Mouse (Mus musculus) liver, adult 2 months (tissue): Measurements from ENCODE around the gene Defb11. TPM values are rescaled to one million over a fixed set of nuclear protein-coding genes. Genes with fewer than 3 reads are reported as not detected.
"Not testable (repeated sequence)": the region's sequence is repeated elsewhere in the genome, so short reads cannot be mapped to it uniquely, and the experiment has no call there.

Experiments used
- DNase-seq: peaks from one replicate; pipeline ENCODE4 v3.0.0-alpha.2; 2011; ENCODE audit warnings: low read depth, low spot score; ENCODE audit errors: extremely low read depth
- H3K27ac ChIP-seq: fragments of 200-500 bp; replicated peaks from 2 replicates; pipeline ENCODE4 v1.5.1; 2012; ENCODE audit warnings: low read depth, mild to moderate bottlenecking, control low read depth, inconsistent platforms, low read length; ENCODE audit not compliant: insufficient read depth
- H3K27me3 ChIP-seq: fragments of 200-500 bp; 2 replicates; pipeline ENCODE4 v1.6.1; 2012; ENCODE audit warnings: mild to moderate bottlenecking, moderate library complexity, low read length, inconsistent platforms; ENCODE audit not compliant: control insufficient read depth, insufficient read depth
- H3K36me3 ChIP-seq: fragments of 200-500 bp; 2 replicates; pipeline ENCODE4 v1.6.1; 2012; ENCODE audit warnings: low read length, inconsistent platforms; ENCODE audit not compliant: control insufficient read depth, insufficient read depth
- H3K4me1 ChIP-seq: fragments of 200-500 bp; 2 replicates; pipeline ENCODE4 v1.6.1; 2011; ENCODE audit warnings: low read length; ENCODE audit not compliant: control insufficient read depth, insufficient read depth
- H3K4me3 ChIP-seq: fragments of 200-500 bp; 2 replicates; pipeline ENCODE4 v1.5.1; 2011; ENCODE audit warnings: low read depth, mild to moderate bottlenecking, control low read depth, low read length, moderate library complexity; ENCODE audit not compliant: insufficient read depth
- H3K79me2 ChIP-seq: fragments of 200-500 bp; 2 replicates; pipeline ENCODE4 v1.6.1; 2012; ENCODE audit warnings: inconsistent platforms, mild to moderate bottlenecking, low read length, moderate library complexity; ENCODE audit not compliant: control insufficient read depth, insufficient read depth
- H3K9ac ChIP-seq: fragments of 200-500 bp; 2 replicates; pipeline ENCODE4 v1.6.1; 2012; ENCODE audit warnings: low read depth, mild to moderate bottlenecking, control low read depth, inconsistent platforms, low read length
- CTCF ChIP-seq: fragments of 200-500 bp; IDR thresholded peaks from 2 replicates; pipeline ENCODE4 v1.5.1; 2011; ENCODE audit warnings: low read depth, low read length, control low read depth
- POLR2A ChIP-seq: fragments of 200-500 bp; IDR thresholded peaks from 2 replicates; pipeline ENCODE4 v1.6.1; 2011; ENCODE audit warnings: low read length, control low read depth; ENCODE audit not compliant: insufficient read depth; ENCODE audit errors: extremely low read depth
- WGBS: fragments of 180-500 bp; shearing (Covaris S2); methylation state at CpG from one replicate; pipeline ENCODE4 v1.1.7; 2018; 5-methylcytosine and 5-hydroxymethylcytosine counted together
- polyA plus RNA-seq: library from polyadenylated mRNA; depleted of rRNA; stranded (reverse); fragments of >200 nt; gene quantifications from 2 replicates; pipeline ENCODE4 v1.2.3, GENCODE M21; 2012; rRNA removed
- total RNA-seq: library from RNA; depleted of rRNA; stranded (reverse); fragments of >200 nt; gene quantifications from 2 replicates; pipeline ENCODE4 v1.2.3, GENCODE M21; 2014; rRNA removed

Defb11 gene
- total and polyA plus RNA-seq, 2 experiments: not detected

DNA sequence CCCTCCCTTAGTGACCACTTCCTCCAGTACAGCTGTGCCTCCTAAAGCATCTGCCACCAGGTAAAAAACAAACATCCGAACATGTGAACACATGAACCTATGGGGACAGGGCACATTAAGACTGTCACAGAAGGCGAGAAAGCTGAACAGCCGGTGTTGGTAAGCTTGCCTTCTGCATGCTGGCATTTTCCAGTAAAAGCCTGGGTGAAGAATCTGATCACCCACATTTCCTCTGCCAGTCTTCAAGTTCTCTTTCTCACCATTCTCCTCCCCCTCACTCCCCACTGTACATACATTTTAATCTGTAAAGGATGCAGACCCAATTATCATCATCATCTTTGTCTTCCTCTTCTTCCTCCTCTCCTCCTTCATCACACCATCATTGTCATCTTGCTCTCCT is 9.4 kb upstream of the Defb11 start:
- Histone ChIP-seq H3K4me3 (no peak overlapping the region), H3K4me1 (no peaks in the 10 kb centered on the region), H3K79me2 (no peaks in the 10 kb centered on the region), H3K36me3 (no peaks in the 10 kb centered on the region), H3K27ac (no peak overlapping the region), H3K27me3 (no peaks in the 10 kb centered on the region), H3K9ac (no peak overlapping the region)
- no peak for DNase-seq
- 87% methylated on average over 3 of the region's 3 CpGs for WGBS
- TF ChIP-seq POLR2A: no peak
- no peak for TF ChIP-seq CTCF

- DNase-seq: no peak
- Histone ChIP-seq H3K9ac (no peak overlapping the region), H3K27ac (no peak overlapping the region), H3K4me3 (no peak overlapping the region), H3K27me3 (no peaks in the 10 kb centered on the region), H3K4me1 (no peaks in the 10 kb centered on the region), H3K36me3 (no peaks in the 10 kb centered on the region), H3K79me2 (no peaks in the 10 kb centered on the region)
- WGBS: 25% methylated on average over 2 of the region's 2 CpGs
- TF ChIP-seq CTCF (no peak), POLR2A (no peak)
Observed at GRCm38 (mm10) chr8:21912554-21912953, 6.3 kb upstream of the Defb11 start.

DNA sequence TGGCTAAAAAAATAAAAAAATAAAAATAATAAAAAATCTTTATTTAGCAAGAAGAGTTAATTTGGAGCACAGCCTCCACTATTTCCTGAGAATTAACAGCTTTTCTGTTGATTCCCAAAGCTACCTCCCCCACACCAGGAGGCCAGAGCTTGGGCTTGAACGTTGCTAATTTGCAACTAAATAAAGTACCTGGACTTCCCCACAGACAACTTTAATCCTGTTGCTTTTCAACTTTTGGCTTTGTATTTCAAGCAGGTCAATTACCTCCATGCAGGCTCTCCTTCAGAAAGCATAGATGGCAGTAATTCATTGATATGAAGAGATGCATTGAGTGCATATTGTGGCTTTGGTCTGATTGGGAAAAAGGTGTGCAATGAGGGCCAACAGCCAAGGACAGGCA is 5.7 kb upstream of the Defb11 start:
- TF ChIP-seq CTCF: no peak
- TF ChIP-seq POLR2A: no peak
- Histone ChIP-seq H3K27me3 (no peaks in the 10 kb centered on the region), H3K4me3 (no peak overlapping the region), H3K36me3 (no peaks in the 10 kb centered on the region), H3K9ac (no peak overlapping the region), H3K79me2 (no peaks in the 10 kb centered on the region), H3K4me1 (no peaks in the 10 kb centered on the region), H3K27ac (no peak overlapping the region)
- WGBS: 25% methylated on average over 1 of the region's 1 CpGs
- no peak for DNase-seq

- H3K4me1 ChIP-seq, DNase-seq, H3K27me3 ChIP-seq, H3K36me3 ChIP-seq, H3K9ac ChIP-seq, H3K27ac ChIP-seq, H3K4me3 ChIP-seq, H3K79me2 ChIP-seq: not testable (repeated sequence)
Observed at GRCm38 (mm10) chr8:21885321-21885720, 20.9 kb downstream of the Defb11 start, which contains the start of gene Defb9. TSS of gene Defb9 (minus strand) at chr8:21885421.

GRCm38 (mm10) chr8:21858586-21858985 is 47.6 kb downstream of the Defb11 start, which contains the start of gene Defb10:
TSS of gene Defb10 (plus strand) at chr8:21858901.
- 60% methylated on average over 1 of the region's 1 CpGs for WGBS
- H3K27ac ChIP-seq, H3K79me2 ChIP-seq, H3K4me3 ChIP-seq, H3K27me3 ChIP-seq, H3K4me1 ChIP-seq, H3K36me3 ChIP-seq, H3K9ac ChIP-seq, DNase-seq: not testable (repeated sequence)

Other genes with a start within 250 kb of the Defb11 start
- gene Defa34, start 240.6 kb downstream of the Defb11 start, total RNA-seq: not detected in 2 replicates
- not detected in 2 replicates for gene Defa34, start 240.6 kb downstream of the Defb11 start, polyA plus RNA-seq
- not detected in 2 replicates for gene AY761184, start 202.8 kb downstream of the Defb11 start, total RNA-seq
- not detected in 2 replicates for gene AY761184, start 202.8 kb downstream of the Defb11 start, polyA plus RNA-seq
- not detected in 2 replicates for gene Defa24, start 171.9 kb downstream of the Defb11 start, total RNA-seq
- not detected in 2 replicates for gene Defa24, start 171.9 kb downstream of the Defb11 start, polyA plus RNA-seq
- not detected in 2 replicates for gene Defb50, start 82.9 kb downstream of the Defb11 start, total RNA-seq
- gene Defb50, start 82.9 kb downstream of the Defb11 start, polyA plus RNA-seq: not detected in 2 replicates
- not detected in 2 replicates for gene Defb2, start 66.5 kb downstream of the Defb11 start, total RNA-seq
- gene Defb2, start 66.5 kb downstream of the Defb11 start, polyA plus RNA-seq: not detected in 2 replicates
- not detected in 2 replicates for gene Defb10, start 47.5 kb downstream of the Defb11 start, total RNA-seq
- not detected in 2 replicates for gene Defb10, start 47.5 kb downstream of the Defb11 start, polyA plus RNA-seq
- not detected in 2 replicates for gene Defb9, start 21.0 kb downstream of the Defb11 start, total RNA-seq
- gene Defb9, start 21.0 kb downstream of the Defb11 start, polyA plus RNA-seq: not detected in 2 replicates
- gene Defb15, start 26.3 kb upstream of the Defb11 start, total RNA-seq: not detected in 2 replicates
- gene Defb15, start 26.3 kb upstream of the Defb11 start, polyA plus RNA-seq: not detected in 2 replicates
- gene Defb35, start 31.9 kb upstream of the Defb11 start, total RNA-seq: not detected in 2 replicates
- gene Defb35, start 31.9 kb upstream of the Defb11 start, polyA plus RNA-seq: not detected in 2 replicates
- not detected in 2 replicates for gene Defb13, start 40.4 kb upstream of the Defb11 start, total RNA-seq
- not detected in 2 replicates for gene Defb13, start 40.4 kb upstream of the Defb11 start, polyA plus RNA-seq
- not detected in 2 replicates for gene Fam90a1a, start 52.3 kb upstream of the Defb11 start, total RNA-seq
- gene Fam90a1a, start 52.3 kb upstream of the Defb11 start, polyA plus RNA-seq: not detected in 2 replicates
- not detected in 2 replicates for gene Ccdc70, start 63.4 kb upstream of the Defb11 start, total RNA-seq
- not detected in 2 replicates for gene Ccdc70, start 63.4 kb upstream of the Defb11 start, polyA plus RNA-seq
- gene Atp7b, start 153.9 kb upstream of the Defb11 start, total RNA-seq: 9.8 and 14.5 TPM in 2 replicates
- 10.7 and 12.5 TPM in 2 replicates for gene Atp7b, start 153.9 kb upstream of the Defb11 start, polyA plus RNA-seq
- gene Alg11, start 154.3 kb upstream of the Defb11 start, total RNA-seq: 15.2 and 22.2 TPM in 2 replicates
- gene Alg11, start 154.3 kb upstream of the Defb11 start, polyA plus RNA-seq: 4.8 and 11.6 TPM in 2 replicates
- gene Nek5, start 218.6 kb upstream of the Defb11 start, total RNA-seq: 0.20 and 0.28 TPM in 2 replicates
- gene Nek5, start 218.6 kb upstream of the Defb11 start, polyA plus RNA-seq: 0.04 and 0.10 TPM in 2 replicates